Mouse (Mus musculus) myocyte (in vitro differentiated cells): Measurements from ENCODE around the gene Siglece.

ENCODE experiments used
- CEBPB ChIP-seq: IDR thresholded peaks from 2 replicates; pipeline ENCODE4 v1.6.1; 2011; ENCODE audit warnings: mild to moderate bottlenecking, moderate library complexity; ENCODE audit not compliant: poor library complexity, insufficient read depth, severe bottlenecking
- E2F4 ChIP-seq: IDR thresholded peaks from one replicate; pipeline ENCODE4 v1.6.1; 2011; ENCODE audit warnings: mild to moderate bottlenecking, control low read depth, moderate library complexity; ENCODE audit not compliant: insufficient read depth
- POLR2A ChIP-seq: IDR thresholded peaks from one replicate; pipeline ENCODE4 v1.6.1; 2011; ENCODE audit warnings: low read depth, mild to moderate bottlenecking, control low read depth, moderate library complexity; ENCODE audit not compliant: insufficient read length
- POLR2AphosphoS2 ChIP-seq: IDR thresholded peaks from one replicate; pipeline ENCODE4 v1.6.1; 2011; ENCODE audit warnings: low read depth, control low read depth; ENCODE audit not compliant: insufficient read length
- USF1 ChIP-seq: IDR thresholded peaks from one replicate; pipeline ENCODE4 v1.6.1; 2011; ENCODE audit warnings: low read depth, mild to moderate bottlenecking, control low read depth, moderate library complexity

GRCm38 (mm10) chr7:43623819-43624218, 36.1 kb downstream of the Siglece start:
- TF ChIP-seq E2F4: no peak
- no peak for TF ChIP-seq CEBPB
- TF ChIP-seq POLR2A: no peak
- no peak for TF ChIP-seq POLR2AphosphoS2
- no peak for TF ChIP-seq USF1
